Mouse (Mus musculus) spleen, adult 12 weeks (tissue): Measurements from ENCODE around the gene Ets1.

Source experiments
- DNase-seq: peaks from one replicate; pipeline ENCODE4 v3.0.0; 2022; ENCODE audit warnings: low spot score

Ets1 gene

GRCm38 (mm10) chr9:32712383-32712910 lies 76.4 kb downstream of the Ets1 start:
- no peak for DNase-seq

- DNase-seq = no peak
Observed at GRCm38 (mm10) chr9:32713106-32713505, 77.1 kb downstream of the Ets1 start.

GRCm38 (mm10) chr9:32713790-32714189 lies 77.8 kb downstream of the Ets1 start:
- no peak for DNase-seq

- DNase-seq = no peak
Observed at GRCm38 (mm10) chr9:32714487-32714886, 78.5 kb downstream of the Ets1 start.

GRCm38 (mm10) chr9:32715806-32716466 lies 79.9 kb downstream of the Ets1 start:
- no peak for DNase-seq

- DNase-seq = no peak
Observed at GRCm38 (mm10) chr9:32717268-32717920, 81.4 kb downstream of the Ets1 start.

GRCm38 (mm10) chr9:32717931-32718820 lies 82.2 kb downstream of the Ets1 start:
- no peak for DNase-seq

GRCm38 (mm10) chr9:32718868-32719267 lies 82.8 kb downstream of the Ets1 start:
- DNase-seq = no peak

- DNase-seq = no peak
Observed at GRCm38 (mm10) chr9:32719941-32720263, 83.9 kb downstream of the Ets1 start.

GRCm38 (mm10) chr9:32720264-32721031 lies 84.4 kb downstream of the Ets1 start:
- DNase-seq = no peak

- no peak for DNase-seq
Observed at GRCm38 (mm10) chr9:32721081-32721480, 85.1 kb downstream of the Ets1 start.

GRCm38 (mm10) chr9:32722205-32722604 lies 86.2 kb downstream of the Ets1 start:
- no peak for DNase-seq

- no peak for DNase-seq
Observed at GRCm38 (mm10) chr9:32722969-32723368, 86.9 kb downstream of the Ets1 start.

GRCm38 (mm10) chr9:32724131-32724825 lies 88.3 kb downstream of the Ets1 start:
- no peak for DNase-seq

- DNase-seq = no peak
Observed at GRCm38 (mm10) chr9:32725902-32726301, 89.9 kb downstream of the Ets1 start.

- no peak for DNase-seq
Observed at GRCm38 (mm10) chr9:32726595-32726994, 90.6 kb downstream of the Ets1 start.

GRCm38 (mm10) chr9:32727058-32727457 lies 91.0 kb downstream of the Ets1 start:
- DNase-seq = no peak

- DNase-seq = no peak
Observed at GRCm38 (mm10) chr9:32728306-32728705, 92.3 kb downstream of the Ets1 start.

- no peak for DNase-seq
Observed at GRCm38 (mm10) chr9:32728806-32729205, 92.8 kb downstream of the Ets1 start.

GRCm38 (mm10) chr9:32729207-32729606 lies 93.2 kb downstream of the Ets1 start:
- no peak for DNase-seq

- no peak for DNase-seq
Observed at GRCm38 (mm10) chr9:32730001-32730655, 94.1 kb downstream of the Ets1 start.
